Mouse (Mus musculus) gonadal fat pad, adult 2 months (tissue): Measurements from ENCODE around the gene Mpp3. TPM values are rescaled to one million over a fixed set of nuclear protein-coding genes. Genes with fewer than 3 reads are reported as not detected.

Experiments
- polyA plus RNA-seq: library from polyadenylated mRNA; depleted of rRNA; stranded (reverse); fragments of >200 nt; gene quantifications from 2 replicates; pipeline ENCODE4 v1.2.3, GENCODE M21; 2012; rRNA removed

The Mpp3 gene
- polyA plus RNA-seq, 1 experiment: 37.9 TPM

Other genes with a start within 250 kb of the Mpp3 start
- 52.1 and 59.9 TPM in 2 replicates for gene Etv4, start 243.1 kb downstream of the Mpp3 start, polyA plus RNA-seq
- gene Meox1, start 134.1 kb downstream of the Mpp3 start, polyA plus RNA-seq: 3.2 and 6.0 TPM in 2 replicates
- 10.2 and 14.3 TPM in 2 replicates for gene Sost, start 61.4 kb downstream of the Mpp3 start, polyA plus RNA-seq
- 0.18 and 0.52 TPM in 2 replicates for gene Cfap97d1, start 44.2 kb downstream of the Mpp3 start, polyA plus RNA-seq
- 80.5 and 135 TPM in 2 replicates for gene Dusp3, start 41.4 kb downstream of the Mpp3 start, polyA plus RNA-seq
- gene Cd300lg, start 13.0 kb upstream of the Mpp3 start, polyA plus RNA-seq: 88.9 and 100.0 TPM in 2 replicates
- 54.0 and 78.5 TPM in 2 replicates for gene Mpp2, start 60.1 kb upstream of the Mpp3 start, polyA plus RNA-seq
- gene Ppy, start 72.9 kb upstream of the Mpp3 start, polyA plus RNA-seq: 79.7 and 91.5 TPM in 2 replicates
- 0.73 and 0.82 TPM in 2 replicates for gene Pyy, start 79.4 kb upstream of the Mpp3 start, polyA plus RNA-seq
- 1.3 and 2.4 TPM in 2 replicates for gene Nags, start 117.1 kb upstream of the Mpp3 start, polyA plus RNA-seq
- 19.6 and 21.1 TPM in 2 replicates for gene Tmem101, start 127.9 kb upstream of the Mpp3 start, polyA plus RNA-seq
- gene Lsm12, start 156.8 kb upstream of the Mpp3 start, polyA plus RNA-seq: 30.7 and 35.3 TPM in 2 replicates
- 130 and 136 TPM in 2 replicates for gene G6pc3, start 161.2 kb upstream of the Mpp3 start, polyA plus RNA-seq
- gene Hdac5, start 201.7 kb upstream of the Mpp3 start, polyA plus RNA-seq: 75.4 and 75.5 TPM in 2 replicates
- 1.0 and 1.1 TPM in 2 replicates for gene BC030867, start 220.4 kb upstream of the Mpp3 start, polyA plus RNA-seq
- gene Asb16, start 240.3 kb upstream of the Mpp3 start, polyA plus RNA-seq: 0.88 and 1.5 TPM in 2 replicates